Mouse (Mus musculus) forebrain, embryonic 16.5 days (tissue): ENCODE measurements around the gene Pirb. TPM values are rescaled to one million over a fixed set of nuclear protein-coding genes. Genes with fewer than 3 reads are reported as not detected.
"Not testable (repeated sequence)": the region's sequence is repeated elsewhere in the genome, so short reads cannot be mapped to it uniquely, and the experiment has no call there.

Source experiments
- ATAC-seq: fragments of 200-750 bp; cut with Nextera tagmentation; 2 replicates; pipeline ENCODE4 v1.8.0; 2017; ENCODE audit warnings: mild to moderate bottlenecking, moderate library complexity
- H3K27ac ChIP-seq: fragments of 300-500 bp; sonication (generic); 2 replicates; pipeline ENCODE4 v1.5.1; 2014; ENCODE audit warnings: low read length, control low read depth
- H3K27me3 ChIP-seq: fragments of 300-500 bp; sonication (generic); replicated peaks from 2 replicates; pipeline ENCODE4 v1.6.1; 2014; ENCODE audit warnings: low read length; ENCODE audit not compliant: control insufficient read depth, insufficient read depth
- H3K36me3 ChIP-seq: fragments of 300-500 bp; sonication (generic); 2 replicates; pipeline ENCODE4 v1.6.1; 2014; ENCODE audit not compliant: control insufficient read depth, insufficient read depth
- H3K4me1 ChIP-seq: fragments of 300-500 bp; sonication (generic); replicated peaks from 2 replicates; pipeline ENCODE4 v1.6.1; 2014; ENCODE audit warnings: low read length; ENCODE audit not compliant: control insufficient read depth, insufficient read depth
- H3K4me2 ChIP-seq: fragments of 300-500 bp; sonication (generic); 2 replicates; pipeline ENCODE4 v1.6.1; 2014; ENCODE audit warnings: mild to moderate bottlenecking, low read length, control low read depth
- H3K4me3 ChIP-seq: fragments of 300-500 bp; sonication (generic); replicated peaks from 2 replicates; pipeline ENCODE4 v1.5.1; 2014; ENCODE audit warnings: mild to moderate bottlenecking, low read length, control low read depth
- H3K9ac ChIP-seq: fragments of 300-500 bp; sonication (generic); replicated peaks from 2 replicates; pipeline ENCODE4 v1.6.1; 2014; ENCODE audit warnings: low read depth, low read length, control low read depth
- H3K9me3 ChIP-seq: fragments of 300-500 bp; sonication (generic); 2 replicates; pipeline ENCODE4 v1.6.1; 2016; ENCODE audit warnings: low read length; ENCODE audit not compliant: control insufficient read depth
- WGBS: fragments of 180-500 bp; shearing (Covaris S2); extraction: QIAGEN DNeasy Blood & Tissue Kit; methylation state at CpG from one replicate; pipeline ENCODE4 v1.1.7; 2014; 5-methylcytosine and 5-hydroxymethylcytosine counted together
- polyA plus RNA-seq: library from polyadenylated mRNA; unstranded; fragments of >200 nt; fragmentation: Nextera tagmentation; extraction: Ambion mirVana; gene quantifications from 2 replicates; pipeline ENCODE4 v1.2.1, GENCODE M21; 2015

Gene Pirb
- polyA plus RNA-seq, result 0.14 and 0.37 TPM in 2 replicates

- not testable (repeated sequence) for H3K27ac ChIP-seq, H3K9me3 ChIP-seq, H3K36me3 ChIP-seq, H3K27me3 ChIP-seq, H3K4me2 ChIP-seq, H3K4me1 ChIP-seq, ATAC-seq, H3K9ac ChIP-seq, H3K4me3 ChIP-seq
- no CpG with 5 or more reads among the region's 3 CpGs for WGBS
These were observed at the start of gene Pirb for GRCm38 (mm10) chr7:3720268-3720667. Pirb (minus strand) TSS chr7:3720391.

- no CpG with 5 or more reads among the region's 1 CpGs for WGBS
- not testable (repeated sequence) for H3K4me1 ChIP-seq, H3K9me3 ChIP-seq, H3K27me3 ChIP-seq, H3K27ac ChIP-seq, H3K4me3 ChIP-seq, H3K36me3 ChIP-seq, ATAC-seq, H3K9ac ChIP-seq, H3K4me2 ChIP-seq
These were observed 12.5 kb upstream of the Pirb start for GRCm38 (mm10) chr7:3732675-3733074.

DNA sequence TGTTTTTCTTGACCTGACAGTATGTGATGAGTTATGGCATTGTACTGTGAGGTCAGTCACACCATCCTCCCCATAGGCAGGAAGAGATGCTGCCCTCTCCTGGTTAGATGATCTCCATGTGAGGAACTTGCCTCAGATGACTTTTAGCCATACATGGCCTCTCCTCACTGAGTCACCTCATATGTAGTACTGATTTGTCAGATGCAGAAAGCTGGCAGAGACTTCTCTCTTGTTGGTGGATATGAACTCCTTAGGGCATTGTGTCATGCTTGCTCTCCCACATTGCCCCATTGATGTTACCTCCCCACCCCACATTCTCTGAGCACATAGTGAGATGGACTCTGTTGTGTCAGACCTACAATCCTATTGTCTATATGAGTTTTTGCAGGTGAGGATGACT is 5.3 kb upstream of the Pirb start:
- H3K9ac ChIP-seq, H3K4me1 ChIP-seq, H3K27ac ChIP-seq, H3K36me3 ChIP-seq, H3K9me3 ChIP-seq, ATAC-seq, H3K27me3 ChIP-seq, H3K4me3 ChIP-seq, H3K4me2 ChIP-seq: not testable (repeated sequence)

GRCm38 (mm10) chr7:3715249-3715648 is 4.9 kb downstream of the Pirb start:
- no peak overlapping the region for H3K27ac ChIP-seq
- no peaks in the 10 kb centered on the region for H3K9me3 ChIP-seq
- H3K4me3 ChIP-seq, result no peak overlapping the region
- no peak overlapping the region for H3K9ac ChIP-seq
- no peaks in the 10 kb centered on the region for H3K36me3 ChIP-seq
- WGBS, result 67% methylated on average over 1 of the region's 1 CpGs
- ATAC-seq, result no peak
- H3K4me1 ChIP-seq, result no peaks in the 10 kb centered on the region
- no peak overlapping the region for H3K4me2 ChIP-seq
- no peaks in the 10 kb centered on the region for H3K27me3 ChIP-seq

- H3K27me3 ChIP-seq, result no peaks in the 10 kb centered on the region
- no peak overlapping the region for H3K9ac ChIP-seq
- no peak overlapping the region for H3K4me2 ChIP-seq
- no peak for ATAC-seq
- no peak overlapping the region for H3K27ac ChIP-seq
- 37% methylated on average over 5 of the region's 5 CpGs for WGBS
- no peak overlapping the region for H3K4me3 ChIP-seq
- no peaks in the 10 kb centered on the region for H3K9me3 ChIP-seq
- peaks cover 2% of the 10 kb centered on the region; the same call in 1 of the 2 replicates for H3K36me3 ChIP-seq
- no peaks in the 10 kb centered on the region for H3K4me1 ChIP-seq
These were observed 7.8 kb downstream of the Pirb start for GRCm38 (mm10) chr7:3712264-3712942.

GRCm38 (mm10) chr7:3709000-3709399 is 11.2 kb downstream of the Pirb start:
- 75% methylated on average over 1 of the region's 1 CpGs for WGBS
- Histone ChIP-seq H3K4me2 (no peak overlapping the region), H3K9ac (no peak overlapping the region), H3K27ac (no peak overlapping the region), H3K9me3 (no peaks in the 10 kb centered on the region), H3K4me3 (no peak overlapping the region), H3K36me3 (peaks cover 6% of the 10 kb centered on the region; the same call in 1 of the 2 replicates), H3K27me3 (no peaks in the 10 kb centered on the region), H3K4me1 (peaks cover 19% of the 10 kb centered on the region)
- no peak for ATAC-seq

DNA sequence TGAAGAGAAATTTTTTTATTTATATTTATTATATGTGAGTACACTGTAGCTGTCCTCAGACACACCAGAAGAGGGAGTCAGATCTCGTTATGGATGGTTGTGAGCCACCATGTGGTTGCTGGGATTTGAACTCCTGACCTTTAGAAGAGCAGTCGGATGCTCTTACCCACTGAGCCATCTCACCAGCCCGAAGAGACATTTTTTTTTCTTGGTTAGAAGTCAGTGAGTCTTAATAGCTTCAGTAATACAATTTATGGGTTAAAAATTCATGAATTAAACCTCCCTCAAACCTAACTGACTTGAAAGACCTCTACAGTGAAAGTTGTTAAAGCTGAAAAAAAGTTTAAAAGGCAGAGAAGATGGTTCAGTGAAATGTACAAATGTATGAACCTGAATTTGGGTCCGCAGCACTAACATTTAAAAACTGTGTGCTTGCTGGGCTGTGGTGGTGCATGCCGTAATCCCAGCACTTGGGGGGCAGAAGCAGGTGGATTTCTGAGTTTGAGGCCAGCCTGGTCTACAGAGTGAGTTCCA is 11.7 kb downstream of the Pirb start:
- not testable (repeated sequence) for H3K27ac ChIP-seq, ATAC-seq, H3K27me3 ChIP-seq, H3K4me3 ChIP-seq, H3K36me3 ChIP-seq, H3K9ac ChIP-seq, H3K4me2 ChIP-seq, H3K9me3 ChIP-seq
- 46% methylated on average over 5 of the region's 5 CpGs for WGBS
- peaks cover 19% of the 10 kb centered on the region for H3K4me1 ChIP-seq

GRCm38 (mm10) chr7:3707568-3708413 is 12.4 kb downstream of the Pirb start:
- Histone ChIP-seq H3K9ac (no peak overlapping the region), H3K4me2 (no peak overlapping the region)

DNA sequence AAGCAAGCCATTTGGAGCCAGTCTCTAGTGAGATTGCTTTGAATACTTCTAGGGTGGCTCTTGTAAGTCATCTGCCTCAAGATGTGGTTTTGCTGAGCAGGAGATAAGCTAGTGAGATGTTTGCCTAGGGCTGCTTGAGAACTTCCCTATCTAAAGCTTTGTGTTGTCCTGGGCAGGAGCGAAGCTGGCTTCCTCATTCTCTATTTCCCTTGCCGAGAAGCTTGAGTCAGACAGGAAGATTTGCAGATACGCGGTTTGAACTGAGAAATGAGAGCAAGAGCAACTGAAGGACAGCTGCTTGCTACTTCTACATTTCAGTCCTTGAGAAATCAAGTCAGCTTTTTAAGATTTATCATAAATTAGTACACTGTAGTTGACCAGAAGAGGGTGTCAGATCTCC is 13.2 kb downstream of the Pirb start:
- Histone ChIP-seq H3K9ac (no peak overlapping the region), H3K4me1 (peaks cover 19% of the 10 kb centered on the region), H3K27me3 (no peaks in the 10 kb centered on the region), H3K4me2 (no peak overlapping the region; the same call in 1 of the 2 replicates), H3K36me3 (peaks cover 6% of the 10 kb centered on the region; the same call in 1 of the 2 replicates), H3K27ac (no peak overlapping the region), H3K9me3 (no peaks in the 10 kb centered on the region), H3K4me3 (no peak overlapping the region)
- ATAC-seq, result no peak
- 61% methylated on average over 4 of the region's 4 CpGs for WGBS

More at GRCm38 (mm10) chr7:3707568-3708413, 12.4 kb downstream of the Pirb start:
- peaks cover 6% of the 10 kb centered on the region; the same call in 1 of the 2 replicates for H3K36me3 ChIP-seq
- 28% methylated on average over 7 of the region's 7 CpGs for WGBS
- H3K9me3 ChIP-seq, result no peaks in the 10 kb centered on the region
- peaks cover 19% of the 10 kb centered on the region for H3K4me1 ChIP-seq
- no peaks in the 10 kb centered on the region for H3K27me3 ChIP-seq
- H3K27ac ChIP-seq, result no peak overlapping the region
- no peak overlapping the region for H3K4me3 ChIP-seq
- ATAC-seq, result no peak
